Mouse (Mus musculus) retina, postnatal 7 days (tissue): ENCODE results near the gene Hoxd4.

Experiments
- DNase-seq: peaks from one replicate; pipeline ENCODE4 v3.0.0-alpha.2; 2012; ENCODE audit warnings: low read depth, low spot score

Gene Hoxd4

DNA sequence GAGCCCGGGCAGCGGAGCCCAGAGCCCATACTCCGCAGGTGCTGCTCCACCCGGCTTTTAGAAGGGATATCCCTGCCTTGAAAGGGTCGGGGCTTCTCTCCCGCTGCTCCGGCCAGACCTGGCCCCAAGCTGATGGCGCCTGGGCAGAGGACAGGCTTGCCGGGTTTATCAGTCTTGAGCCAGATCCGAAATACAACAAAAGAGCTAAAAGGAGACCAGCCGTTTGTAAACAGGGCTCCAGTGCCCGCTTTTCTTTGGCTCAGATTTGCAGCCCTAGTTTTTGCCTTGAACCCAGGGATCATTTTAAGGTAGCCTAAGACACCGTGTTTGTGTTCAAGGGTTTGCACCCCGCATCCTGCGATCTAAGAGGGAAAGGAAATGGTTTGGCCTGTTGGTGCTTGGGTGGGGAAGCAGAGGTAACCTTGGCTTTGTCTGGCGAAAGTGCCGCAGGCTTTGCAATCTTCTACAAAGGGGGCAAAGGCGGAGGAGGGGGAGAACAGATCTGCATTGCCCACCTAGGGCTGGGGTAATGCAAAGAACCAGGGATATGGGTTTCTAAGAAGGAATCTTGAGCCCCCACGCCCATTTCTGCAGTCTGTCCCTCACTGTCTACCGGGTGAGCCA, 18.8 kb upstream of the Hoxd4 start:
- DNase-seq = no peak

DNA sequence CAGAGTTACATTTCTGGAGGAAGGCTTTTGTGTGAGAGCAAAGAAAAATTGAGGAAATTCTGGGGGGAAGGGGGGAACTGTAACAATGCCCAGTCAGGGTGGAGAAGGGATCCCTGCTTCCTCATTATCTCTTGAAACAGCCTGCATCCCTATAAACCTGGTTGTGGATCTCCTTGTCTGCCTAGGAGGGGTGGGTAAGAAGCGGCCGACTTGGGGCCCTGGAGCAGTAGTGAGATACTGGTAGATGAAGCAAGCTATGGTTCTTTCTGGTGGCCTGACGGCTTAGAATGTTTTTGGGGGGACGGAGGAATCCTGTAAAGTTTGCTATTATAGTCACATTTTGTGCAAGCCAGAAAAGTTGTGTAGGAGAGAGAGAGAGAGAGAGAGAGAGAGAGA, 18.3 kb upstream of the Hoxd4 start:
- DNase-seq = no peak

DNA sequence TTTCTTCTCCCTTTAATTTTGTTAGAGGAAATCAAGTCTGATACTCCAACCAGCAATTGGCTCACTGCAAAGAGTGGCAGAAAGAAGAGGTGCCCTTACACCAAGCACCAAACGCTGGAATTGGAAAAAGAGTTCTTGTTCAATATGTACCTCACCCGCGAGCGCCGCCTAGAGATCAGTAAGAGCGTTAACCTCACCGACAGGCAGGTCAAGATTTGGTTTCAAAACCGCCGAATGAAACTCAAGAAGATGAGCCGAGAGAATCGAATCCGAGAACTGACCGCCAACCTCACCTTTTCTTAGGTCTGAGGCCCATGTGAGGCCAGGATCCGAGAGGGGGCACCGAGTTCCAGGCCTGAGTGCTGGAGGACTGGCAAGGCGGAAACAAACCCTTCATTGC, 17.7 kb upstream of the Hoxd4 start:
- no peak for DNase-seq

DNA sequence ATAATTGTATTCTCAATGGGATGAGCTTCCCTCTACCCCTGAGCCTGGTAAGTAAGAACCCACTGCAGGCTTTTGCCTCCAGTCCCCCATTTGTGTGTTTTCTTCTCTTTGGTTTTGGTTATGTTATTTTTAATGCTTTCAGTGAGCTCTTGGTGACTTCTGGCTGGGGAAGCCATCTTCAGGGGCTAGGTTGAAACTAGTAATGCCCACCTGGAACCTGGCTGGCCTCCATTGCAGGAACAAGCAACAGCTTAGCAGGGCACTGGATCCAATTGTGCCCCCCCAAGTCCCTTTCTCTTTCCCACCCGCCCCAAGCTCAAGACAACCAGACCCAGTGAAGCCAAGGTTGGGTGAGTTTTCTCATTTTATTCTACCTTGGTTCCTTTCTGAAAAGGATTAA, 16.3 kb upstream of the Hoxd4 start:
- no peak for DNase-seq

DNA sequence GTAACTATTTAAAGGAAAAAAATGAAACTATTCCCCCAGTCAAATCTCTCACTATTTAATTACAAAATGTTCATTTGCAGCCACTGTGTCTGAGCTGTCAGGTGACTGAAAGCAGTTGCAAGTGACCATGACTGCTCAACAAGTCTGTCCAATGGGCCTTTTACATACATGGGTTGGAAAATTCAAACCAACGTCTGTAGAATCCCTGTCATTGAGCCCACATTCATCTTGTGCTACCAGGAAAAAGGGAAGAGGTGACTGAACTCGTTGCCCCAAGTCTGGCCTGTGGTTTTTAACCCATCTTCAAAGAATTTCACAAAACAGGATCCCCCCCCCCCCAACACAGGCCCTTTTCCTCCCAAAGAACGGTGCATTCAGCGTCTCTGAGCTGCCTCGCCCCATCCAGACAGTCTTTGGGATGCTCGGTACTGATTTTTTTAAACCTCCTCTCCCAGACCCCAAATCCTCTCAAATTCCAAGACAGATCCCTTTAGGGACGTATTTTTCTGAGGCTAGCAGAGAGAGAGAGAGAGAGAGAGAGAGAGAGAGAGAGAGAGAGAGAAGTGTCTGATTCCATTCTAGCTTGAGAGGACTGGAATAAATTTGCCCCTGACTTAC, 15.8 kb upstream of the Hoxd4 start:
- DNase-seq = no peak

DNA sequence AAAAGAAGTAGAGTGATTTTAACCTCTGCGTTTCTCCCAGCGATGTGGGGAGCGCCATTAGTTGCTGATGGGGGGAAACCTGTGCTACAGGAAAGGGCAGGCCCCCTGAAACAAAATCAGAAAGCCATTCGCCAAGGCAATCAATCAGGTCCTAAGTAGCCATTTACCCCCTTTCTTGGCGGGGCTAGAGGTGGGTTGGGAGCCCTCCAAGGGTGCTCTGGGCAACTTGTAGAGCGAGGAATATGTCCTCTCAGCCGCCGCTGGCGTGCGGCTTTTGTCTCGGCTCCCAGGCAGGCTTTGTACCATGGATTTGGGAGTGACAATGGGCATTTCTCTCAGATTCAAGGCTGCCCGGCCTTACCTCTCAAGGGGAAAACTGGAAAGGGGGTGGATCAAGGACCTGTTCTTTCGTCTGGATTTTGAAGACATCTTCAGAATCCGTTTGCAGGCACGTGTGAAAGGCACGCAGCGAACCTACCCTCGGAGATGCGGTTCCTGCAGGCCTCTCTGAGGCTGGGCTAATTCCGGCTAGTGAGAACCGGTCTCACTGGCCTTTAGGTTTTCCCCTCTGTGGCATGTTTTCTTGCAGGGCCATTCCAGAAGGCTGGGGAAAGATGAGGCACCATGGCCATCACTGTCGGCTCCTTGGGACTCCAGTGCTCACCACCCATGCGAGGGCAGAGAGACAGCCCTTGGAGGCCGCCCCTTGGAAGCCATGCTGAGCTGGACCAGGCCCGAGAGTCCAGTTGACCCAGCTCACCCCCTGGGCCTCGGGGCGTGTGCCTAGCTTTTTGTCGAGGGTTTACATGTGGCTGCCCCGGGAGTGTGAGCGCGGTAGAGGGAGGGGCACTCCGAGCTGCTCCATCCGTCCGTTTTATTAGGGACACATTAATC, 15.0 kb upstream of the Hoxd4 start:
- no peak for DNase-seq

DNA sequence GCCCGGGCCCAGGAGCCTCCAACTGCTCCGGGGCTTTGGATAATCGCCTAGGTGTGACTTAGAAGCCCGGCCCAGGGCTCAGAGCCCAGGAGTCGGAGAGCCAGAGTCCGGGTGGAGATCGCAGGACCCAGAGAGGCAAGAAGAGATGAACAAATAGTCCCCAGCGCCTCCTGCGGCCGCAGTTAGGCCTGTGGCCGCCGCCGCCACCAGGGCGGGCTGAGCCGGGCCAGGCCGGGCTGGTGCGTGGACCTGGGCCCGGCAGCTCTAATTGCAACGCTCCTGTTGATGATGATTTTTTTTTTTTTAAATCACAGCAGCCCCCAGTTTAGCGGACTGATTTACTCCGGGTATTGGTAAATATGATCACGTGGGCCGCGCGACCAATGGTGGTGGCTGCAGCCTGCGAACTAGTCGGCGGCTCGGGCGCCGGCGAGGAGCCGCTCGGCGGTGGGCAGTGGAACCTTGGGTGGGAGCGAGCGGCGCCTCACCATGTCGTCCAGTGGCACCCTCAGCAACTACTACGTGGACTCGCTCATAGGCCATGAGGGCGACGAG, 14.1 kb upstream of the Hoxd4 start, which contains the start of gene Hoxd9:
Gene Hoxd9, plus strand, starts transcription at position 161 of the 555 bp plus-strand sequence.
- DNase-seq = no peak

DNA sequence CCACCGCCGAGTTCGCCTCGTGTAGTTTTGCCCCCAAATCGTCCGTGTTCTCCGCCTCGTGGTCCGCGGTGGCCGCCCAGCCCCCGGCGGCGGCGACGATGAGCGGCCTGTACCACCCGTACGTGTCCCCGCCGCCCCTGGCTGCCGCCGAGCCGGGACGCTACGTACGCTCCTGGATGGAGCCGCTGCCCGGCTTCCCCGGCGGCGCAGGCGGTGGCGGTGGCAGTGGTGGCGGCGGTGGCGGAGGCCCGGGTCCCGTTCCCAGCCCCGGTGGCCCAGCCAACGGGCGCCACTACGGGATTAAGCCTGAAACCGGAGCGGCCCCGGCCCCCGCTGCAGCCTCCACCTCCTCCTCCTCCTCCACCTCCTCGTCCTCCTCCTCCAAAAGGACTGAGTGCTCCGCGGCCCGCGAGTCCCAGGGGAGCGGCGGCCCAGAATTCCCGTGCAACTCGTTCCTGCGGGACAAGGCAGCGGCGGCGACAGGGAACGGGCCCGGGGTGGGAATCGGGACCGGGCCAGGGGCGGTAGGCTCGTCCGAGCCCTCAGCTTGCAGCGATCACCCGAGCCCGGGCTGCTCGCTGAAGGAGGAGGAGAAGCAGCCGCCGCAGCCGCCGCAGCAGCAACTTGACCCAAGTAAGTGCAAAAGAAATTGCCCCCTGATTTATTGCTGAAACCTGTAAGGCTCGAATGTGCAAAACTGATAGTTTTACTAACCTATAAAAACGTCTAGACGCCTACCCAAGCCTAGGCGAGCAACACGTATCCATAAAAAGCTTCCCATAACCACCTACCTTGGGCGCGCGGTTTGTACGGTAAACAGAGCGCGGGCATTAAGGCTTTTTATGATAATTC, 13.3 kb upstream of the Hoxd4 start:
- no peak for DNase-seq

DNA sequence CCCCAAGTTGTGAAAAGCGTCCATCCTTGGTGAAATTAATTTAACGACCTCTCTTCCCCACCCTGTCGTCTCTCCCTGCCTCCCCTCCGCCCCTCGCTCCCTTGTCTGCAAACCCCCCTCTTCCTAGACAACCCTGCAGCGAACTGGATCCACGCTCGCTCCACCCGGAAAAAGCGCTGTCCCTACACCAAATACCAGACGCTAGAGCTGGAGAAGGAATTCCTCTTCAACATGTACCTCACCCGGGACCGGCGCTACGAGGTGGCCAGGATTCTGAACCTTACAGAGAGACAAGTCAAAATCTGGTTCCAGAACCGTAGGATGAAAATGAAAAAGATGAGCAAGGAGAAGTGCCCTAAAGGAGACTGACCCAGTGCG, 12.7 kb upstream of the Hoxd4 start:
- DNase-seq = no peak

DNA sequence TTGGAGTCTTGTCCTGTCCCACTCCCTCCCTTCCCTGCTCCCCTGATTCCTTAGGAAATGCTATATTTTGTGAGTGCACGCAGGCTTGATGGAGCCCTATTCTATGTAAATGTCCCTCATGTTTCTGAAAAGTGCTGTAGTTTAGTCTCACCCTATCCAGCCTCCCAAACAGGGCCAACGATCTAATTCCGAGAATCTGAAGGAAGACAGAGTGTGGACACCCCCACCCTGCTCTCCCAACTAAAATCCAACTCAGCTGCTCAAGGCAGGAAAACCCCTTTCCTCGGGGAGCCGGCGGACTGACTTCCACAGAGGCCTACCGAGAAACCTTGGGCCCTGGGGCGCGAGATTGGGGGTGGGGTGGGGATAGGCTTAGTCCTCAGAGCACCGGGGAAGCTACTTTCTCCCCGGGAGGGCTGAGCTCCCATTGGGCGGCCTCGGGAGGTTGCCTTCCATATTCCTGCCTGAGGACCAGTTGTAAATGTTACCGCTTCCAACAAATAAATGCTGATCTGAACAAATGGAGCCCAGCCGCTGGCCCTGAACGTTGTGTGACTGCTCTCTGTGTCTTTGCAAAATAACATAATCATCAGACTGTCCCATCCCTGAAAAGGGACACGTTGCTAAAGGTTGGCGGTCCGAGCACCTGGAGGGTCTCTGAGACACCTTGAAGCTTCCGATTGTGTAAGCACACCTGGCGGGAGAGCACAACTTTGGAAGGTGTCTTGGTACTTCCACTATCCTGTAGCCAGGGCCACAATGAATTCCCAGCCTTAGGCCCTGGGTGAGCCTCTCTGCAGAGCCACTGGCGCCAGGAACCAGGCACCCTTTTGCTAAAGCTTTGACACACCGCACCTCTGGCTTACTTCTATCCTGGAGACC, 11.8 kb upstream of the Hoxd4 start:
- no peak for DNase-seq

DNA sequence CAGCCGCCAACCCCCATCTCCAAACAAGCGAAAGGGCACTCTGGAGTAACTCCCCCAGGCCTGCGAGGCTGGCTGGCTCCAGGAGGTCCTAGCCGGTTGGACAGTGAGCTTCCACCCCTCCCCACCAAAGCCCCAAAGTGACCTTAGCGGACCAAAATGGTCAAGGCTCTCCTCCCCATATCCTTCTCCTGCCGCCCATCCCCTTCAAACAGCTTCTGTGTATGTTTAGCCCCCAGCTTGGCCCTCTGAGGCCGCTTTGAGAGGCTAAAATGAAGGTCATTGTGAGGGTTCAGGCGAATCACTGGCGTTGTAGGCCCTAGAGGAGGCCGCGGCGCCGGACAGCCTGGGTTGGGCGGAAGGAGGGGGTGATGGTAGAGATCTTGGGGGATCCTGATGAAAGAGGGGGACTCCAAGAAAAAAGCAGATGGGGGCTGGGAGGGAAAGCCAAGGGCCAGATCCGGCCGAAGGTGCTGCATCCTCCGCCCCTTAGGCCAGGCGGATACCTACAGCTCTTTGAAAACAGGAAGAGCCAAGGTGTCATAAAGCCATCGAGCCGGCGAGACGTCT, 11.1 kb upstream of the Hoxd4 start:
- no peak for DNase-seq

DNA sequence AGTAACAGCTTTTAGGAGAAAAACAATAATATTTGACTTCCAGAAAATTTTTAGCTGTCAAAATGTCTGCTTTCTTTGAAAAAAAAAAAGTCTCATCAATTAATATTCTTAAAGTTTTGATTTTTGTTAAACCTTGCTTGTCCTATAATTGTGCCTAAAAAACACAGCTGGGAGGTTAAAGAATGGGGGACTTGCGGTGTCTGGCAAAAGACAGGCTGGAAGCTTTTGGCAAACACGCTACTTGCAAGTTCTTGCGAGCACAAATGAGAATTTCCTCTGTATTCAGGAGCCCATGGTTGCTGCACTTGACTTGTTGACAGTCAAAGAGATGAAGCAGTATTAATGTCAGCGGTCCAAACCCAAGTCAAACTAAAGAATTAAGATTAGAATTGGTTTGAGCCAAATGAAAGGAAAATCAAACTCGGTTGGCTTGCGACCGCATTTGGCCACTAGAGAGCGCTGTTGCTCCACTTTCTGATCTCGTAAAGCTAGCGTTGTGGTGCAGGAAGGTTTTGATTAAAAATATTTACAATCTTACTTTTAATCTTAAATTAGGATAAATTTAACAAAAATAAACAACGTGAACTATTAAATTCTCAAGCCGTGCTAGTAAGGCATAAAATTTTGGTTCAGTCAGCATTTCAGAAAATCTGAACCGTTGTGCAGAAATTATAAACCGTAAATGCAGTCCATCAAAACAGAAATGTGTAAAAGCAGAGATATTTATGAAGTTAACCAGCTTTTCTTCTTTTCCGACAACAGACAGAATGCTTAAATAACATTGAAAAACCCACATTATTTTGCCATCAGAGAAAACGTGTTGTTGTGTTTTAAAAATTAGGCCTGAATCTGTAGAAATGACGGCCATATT, 9.5 kb upstream of the Hoxd4 start:
- peak; percentile 65 for DNase-seq

DNA sequence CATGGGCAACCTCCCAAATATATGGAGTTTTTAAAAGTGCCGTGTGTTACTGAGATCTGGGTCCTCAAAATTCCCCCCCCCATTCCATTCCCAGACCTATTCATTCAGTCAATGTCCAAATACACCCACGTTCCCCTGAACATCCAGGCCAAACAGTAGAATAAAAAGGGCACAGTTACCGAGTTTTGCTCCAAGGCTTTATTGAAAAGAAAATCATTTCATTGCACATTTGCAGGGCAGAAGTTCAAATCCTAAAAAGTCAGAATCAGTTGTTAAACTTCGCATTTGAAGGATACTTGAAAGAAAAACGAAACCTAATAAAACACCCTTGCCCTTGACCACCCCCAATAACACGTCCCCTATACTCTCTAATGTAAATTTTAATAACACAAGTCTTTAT, 8.9 kb upstream of the Hoxd4 start:
- no peak for DNase-seq

DNA sequence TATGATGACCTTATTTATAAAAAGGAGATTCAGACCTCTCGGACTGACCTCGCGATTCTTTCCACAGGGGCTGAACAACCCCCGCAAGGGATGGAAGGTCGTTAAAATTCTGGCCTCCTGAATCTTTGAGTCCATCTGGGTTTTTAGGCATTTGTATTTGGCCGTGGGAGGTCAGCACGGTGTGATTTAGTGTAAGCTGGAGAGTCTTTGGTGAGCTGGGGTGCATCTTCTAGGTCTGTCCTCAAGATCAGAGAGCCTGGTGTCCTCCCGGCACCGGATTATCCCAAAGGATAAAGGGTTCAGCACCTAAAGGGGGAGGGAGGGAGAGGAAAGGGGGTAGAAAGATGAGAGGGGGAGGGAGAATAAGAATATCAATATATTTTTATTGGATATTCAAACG, 8.4 kb upstream of the Hoxd4 start:
- DNase-seq = no peak

DNA sequence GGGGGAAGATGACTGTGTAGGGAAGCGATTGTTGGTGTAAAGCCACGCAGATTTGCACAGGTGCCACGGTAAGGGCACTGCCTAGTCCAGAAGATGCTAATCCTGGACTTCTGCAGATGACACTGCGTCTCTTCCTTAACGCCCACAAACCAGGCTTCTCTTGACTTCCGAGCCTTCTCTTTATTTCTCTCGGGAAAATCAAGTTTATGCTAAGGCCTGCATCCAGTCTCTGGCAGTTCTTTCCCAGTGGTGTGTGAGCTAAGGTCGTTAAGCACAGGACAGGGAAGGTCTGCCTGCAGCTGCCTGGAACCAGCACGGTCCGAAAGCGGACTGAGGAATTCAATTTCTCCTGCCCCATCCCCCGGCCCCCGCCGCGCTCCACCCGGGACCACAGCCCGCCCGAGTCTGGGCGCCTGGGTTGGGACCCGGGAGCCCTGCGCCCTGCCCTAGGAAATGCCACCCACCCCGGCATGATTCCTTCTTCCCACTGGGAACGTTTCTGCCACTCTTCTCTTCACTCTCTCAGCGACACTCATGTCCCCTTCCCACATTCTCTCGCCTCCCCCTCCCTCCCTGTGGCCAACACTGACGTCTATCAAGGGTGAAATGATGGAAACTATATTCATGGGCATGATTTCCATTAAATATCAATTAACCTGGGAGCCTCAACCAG, 7.9 kb upstream of the Hoxd4 start:
- DNase-seq = no peak

DNA sequence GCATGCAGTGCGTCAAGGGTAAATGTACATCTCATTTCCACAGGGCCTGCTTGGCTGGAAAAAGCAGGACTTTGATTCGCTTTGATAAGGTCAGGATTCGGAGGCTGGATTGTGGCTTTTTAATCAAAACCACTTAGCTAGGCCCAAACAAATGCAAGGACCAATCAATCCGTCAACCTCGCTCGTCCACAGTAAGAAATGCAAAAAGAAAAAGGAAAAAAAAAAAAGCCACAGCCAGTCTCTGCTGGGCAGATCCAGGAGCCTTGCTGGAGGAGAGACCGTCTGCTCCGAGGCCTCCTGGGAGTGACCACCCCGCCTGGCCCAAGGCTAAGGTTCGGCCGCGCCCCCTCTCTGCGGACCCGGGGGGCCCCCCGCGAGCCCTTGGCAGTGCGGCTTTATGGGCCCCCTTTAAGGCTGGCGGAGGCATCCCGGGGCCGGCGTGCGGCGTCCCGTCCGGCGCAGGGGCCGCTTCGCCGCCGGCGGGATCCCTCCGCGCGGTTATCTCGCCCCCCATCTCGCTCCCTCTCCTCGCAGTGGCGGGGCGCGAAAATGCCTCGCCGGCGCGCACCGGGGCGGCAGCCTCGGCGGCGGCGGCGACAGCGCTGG, 7.2 kb upstream of the Hoxd4 start, which contains the start of gene Hoxd8:
Gene Hoxd8, plus strand, starts transcription at position 223 of the 606 bp plus-strand sequence.
- no peak for DNase-seq

DNA sequence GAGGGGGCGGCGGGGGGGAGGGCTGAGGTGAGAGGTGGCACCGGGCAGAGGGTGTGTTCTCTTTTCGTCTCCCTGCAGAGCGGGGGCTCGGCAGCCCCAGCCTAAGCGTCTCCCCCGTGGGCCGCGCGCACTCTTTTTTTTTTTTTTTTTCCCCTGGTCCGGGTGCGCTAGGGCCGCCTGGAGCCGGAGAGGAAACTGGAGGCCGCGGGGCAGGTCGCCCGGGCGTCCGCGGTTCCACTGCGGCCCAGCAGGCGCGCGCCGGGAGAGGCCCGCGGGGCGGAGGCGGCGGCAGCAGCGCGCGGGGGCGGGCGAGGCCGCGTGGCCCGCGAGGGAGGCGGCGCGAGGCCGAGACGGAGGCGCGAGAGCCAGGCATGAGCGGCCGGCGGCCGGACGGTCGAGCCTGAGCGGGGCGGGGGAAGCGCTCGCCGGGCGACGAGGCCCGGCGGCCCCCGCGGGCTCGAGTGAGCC, 6.7 kb upstream of the Hoxd4 start:
- no peak for DNase-seq

DNA sequence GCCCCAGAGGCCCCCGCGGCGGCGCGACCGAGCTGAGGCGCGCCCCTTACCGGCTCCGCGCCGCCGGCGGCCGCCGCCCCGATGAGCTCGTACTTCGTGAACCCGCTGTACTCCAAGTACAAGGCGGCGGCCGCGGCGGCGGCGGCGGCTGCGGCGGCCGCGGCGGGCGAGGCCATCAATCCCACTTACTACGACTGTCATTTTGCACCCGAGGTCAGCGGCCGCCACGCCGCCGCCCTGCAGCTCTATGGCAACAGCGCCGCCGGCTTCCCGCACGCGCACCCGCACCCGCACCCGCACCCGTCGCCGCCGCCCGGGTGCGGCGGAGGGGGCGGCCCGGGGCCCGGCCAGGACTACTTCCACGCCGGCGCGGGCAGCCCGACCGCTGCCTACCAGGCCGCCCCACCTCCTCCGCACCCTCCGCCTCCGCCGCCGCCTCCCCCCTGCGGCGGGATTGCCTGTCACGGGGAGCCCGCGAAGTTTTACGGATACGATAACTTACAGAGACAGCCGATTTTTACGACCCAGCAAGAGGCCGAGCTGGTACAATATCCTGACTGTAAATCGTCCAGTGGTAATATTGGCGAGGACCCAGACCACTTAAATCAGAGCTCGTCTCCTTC, 6.2 kb upstream of the Hoxd4 start:
- no peak for DNase-seq
